Mouse (Mus musculus): ENCODE measurements around the gene Ctcf. TPM values are rescaled to one million over a fixed set of nuclear protein-coding genes. Genes with fewer than 3 reads are reported as not detected.
"Not testable (repeated sequence)": the region's sequence is repeated elsewhere in the genome, so short reads cannot be mapped to it uniquely, and the experiment has no call there.

Ctcf gene
- polyA plus RNA-seq, 1 experiment, result 24.5 TPM

DNA sequence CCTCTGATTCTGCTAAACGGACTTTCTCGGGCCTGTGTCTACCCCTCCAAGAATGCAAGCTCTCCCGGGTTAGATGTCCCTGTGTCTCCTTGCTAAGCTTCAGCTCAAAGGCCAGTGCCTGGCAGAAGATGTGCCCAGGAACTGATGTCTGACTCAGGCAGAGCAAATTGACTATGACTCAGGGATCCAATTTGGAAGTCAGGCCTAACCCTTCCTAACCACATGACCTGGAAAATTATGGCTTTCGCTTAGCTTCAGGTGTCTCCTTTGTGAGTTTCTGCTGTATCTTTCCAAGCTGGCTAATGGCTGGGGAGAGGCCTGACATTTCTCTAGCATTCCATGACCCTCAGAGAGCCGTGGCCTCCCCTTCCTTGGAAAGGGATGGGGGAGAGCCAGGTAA, 35.1 kb upstream of the Ctcf start:
- WGBS, result 91% methylated on average over 5 of the region's 5 CpGs

DNA sequence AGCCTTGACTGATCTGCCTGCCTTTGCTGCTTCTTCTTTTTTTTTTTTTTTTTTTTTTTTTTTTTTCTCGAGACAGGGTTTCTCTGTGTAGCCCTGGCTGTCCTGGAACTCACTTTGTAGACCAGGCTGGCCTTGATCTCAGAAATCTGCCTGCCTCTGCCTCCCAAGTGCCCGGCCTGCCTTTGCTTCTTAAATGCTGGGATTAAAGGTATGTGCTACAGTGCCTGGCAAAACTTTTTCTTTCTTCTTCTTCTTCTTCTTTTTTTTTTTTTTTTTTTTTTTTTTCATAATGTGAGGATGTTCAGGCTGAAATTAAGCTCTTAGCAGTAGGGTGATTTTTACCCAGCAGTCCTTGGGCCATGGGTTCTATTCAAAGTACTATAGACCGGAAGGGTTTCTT, 33.8 kb upstream of the Ctcf start:
- WGBS, result 62% methylated on average over 3 of the region's 3 CpGs
- DNase-seq (ENCODE audit: low read depth in 1 of 2, low spot score in 2 of 2); H3K27ac ChIP-seq (ENCODE audit: insufficient read depth, low read length); H3K27me3 ChIP-seq (ENCODE audit: control insufficient read depth, insufficient read depth, low read length); H3K36me3 ChIP-seq (ENCODE audit: control insufficient read depth, insufficient read depth, low read length); H3K4me3 ChIP-seq (ENCODE audit: extremely low read depth, insufficient read depth, insufficient read length): not testable (repeated sequence)
- H3K4me1 ChIP-seq (ENCODE audit: control insufficient read depth, insufficient read depth, insufficient read length), result peaks cover 13% of the 10 kb centered on the region

More for the DNA sequence above, 35.1 kb upstream of the Ctcf start:
- DNase-seq (ENCODE audit: low read depth in 1 of 2, low spot score in 2 of 2), result no peak
- peaks cover 3% of the 10 kb centered on the region; the same call in 1 of the 2 replicates for H3K4me1 ChIP-seq (ENCODE audit: control insufficient read depth, insufficient read depth, insufficient read length)
- no peak overlapping the region for H3K4me3 ChIP-seq (ENCODE audit: extremely low read depth, insufficient read depth, insufficient read length)
- no peaks in the 10 kb centered on the region for H3K27me3 ChIP-seq (ENCODE audit: control insufficient read depth, insufficient read depth, low read length)
- no peaks in the 10 kb centered on the region for H3K36me3 ChIP-seq (ENCODE audit: control insufficient read depth, insufficient read depth, low read length)
- no peak overlapping the region for H3K27ac ChIP-seq (ENCODE audit: insufficient read depth, low read length)
- TF ChIP-seq CTCF (IDR thresholded peaks at IDR 0.05; ENCODE audit: extremely low read depth, insufficient read depth, insufficient read length, insufficient replicate concordance), result no peak
- no peak for TF ChIP-seq POLR2A (IDR thresholded peaks at IDR 0.05; ENCODE audit: low read depth, low read length)

DNA sequence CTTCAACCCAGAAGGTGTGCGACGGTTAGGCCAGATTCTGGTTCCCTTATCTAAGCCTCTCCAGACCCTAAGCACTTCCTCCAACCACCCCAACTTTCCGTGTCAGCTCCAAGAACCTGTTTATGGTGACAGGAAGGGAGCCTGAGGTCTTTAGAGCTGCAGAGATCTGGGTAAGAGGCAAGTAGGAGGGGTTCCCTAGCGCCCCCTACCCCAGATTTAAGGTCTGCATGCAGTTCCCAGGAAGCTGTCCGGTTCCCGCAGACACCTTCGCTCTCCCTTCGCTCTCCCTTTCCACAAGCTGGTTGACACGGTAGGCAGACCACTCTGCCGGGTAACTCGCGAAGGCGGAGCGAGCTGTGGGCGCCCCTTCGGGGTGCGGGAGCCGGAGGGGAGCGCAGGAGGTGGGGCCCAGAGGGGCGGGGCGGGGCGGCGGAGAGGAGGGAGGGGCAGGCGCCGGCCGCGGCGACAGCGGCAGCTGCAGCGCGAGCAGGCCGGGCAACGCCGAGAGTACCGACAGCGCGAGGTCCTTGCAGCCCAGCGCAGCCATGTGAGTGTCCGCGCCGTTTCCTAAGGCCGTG, 31.5 kb upstream of the Ctcf start, which contains the start of gene Ripor1:
Gene Ripor1 (plus strand): TSS at position 452 of the 578 bp plus-strand sequence.
- Histone ChIP-seq H3K4me3 (ENCODE audit: extremely low read depth, insufficient read depth, insufficient read length) (peak within 1 kb of the TSS; percentile 76), H3K27ac (ENCODE audit: insufficient read depth, low read length) (peak within 1 kb of the TSS; percentile 82), H3K4me1 (ENCODE audit: control insufficient read depth, insufficient read depth, insufficient read length) (peaks cover 26% of the 10 kb centered on the region), H3K36me3 (ENCODE audit: control insufficient read depth, insufficient read depth, low read length) (no peaks in the 10 kb centered on the region), H3K27me3 (ENCODE audit: control insufficient read depth, insufficient read depth, low read length) (no peaks in the 10 kb centered on the region)
- TF ChIP-seq CTCF (IDR thresholded peaks at IDR 0.05; ENCODE audit: extremely low read depth, insufficient read depth, insufficient read length, insufficient replicate concordance), result no peak; the same call in 1 of the 2 replicates
- TF ChIP-seq POLR2A (IDR thresholded peaks at IDR 0.05; ENCODE audit: low read depth, low read length), result peak; percentile 48; the same call in 1 of the 2 replicates
- 2% methylated on average over 33 of the region's 42 CpGs for WGBS
- peak; percentile 54 to 74 for DNase-seq (ENCODE audit: low read depth in 1 of 2, low spot score in 2 of 2)

DNA sequence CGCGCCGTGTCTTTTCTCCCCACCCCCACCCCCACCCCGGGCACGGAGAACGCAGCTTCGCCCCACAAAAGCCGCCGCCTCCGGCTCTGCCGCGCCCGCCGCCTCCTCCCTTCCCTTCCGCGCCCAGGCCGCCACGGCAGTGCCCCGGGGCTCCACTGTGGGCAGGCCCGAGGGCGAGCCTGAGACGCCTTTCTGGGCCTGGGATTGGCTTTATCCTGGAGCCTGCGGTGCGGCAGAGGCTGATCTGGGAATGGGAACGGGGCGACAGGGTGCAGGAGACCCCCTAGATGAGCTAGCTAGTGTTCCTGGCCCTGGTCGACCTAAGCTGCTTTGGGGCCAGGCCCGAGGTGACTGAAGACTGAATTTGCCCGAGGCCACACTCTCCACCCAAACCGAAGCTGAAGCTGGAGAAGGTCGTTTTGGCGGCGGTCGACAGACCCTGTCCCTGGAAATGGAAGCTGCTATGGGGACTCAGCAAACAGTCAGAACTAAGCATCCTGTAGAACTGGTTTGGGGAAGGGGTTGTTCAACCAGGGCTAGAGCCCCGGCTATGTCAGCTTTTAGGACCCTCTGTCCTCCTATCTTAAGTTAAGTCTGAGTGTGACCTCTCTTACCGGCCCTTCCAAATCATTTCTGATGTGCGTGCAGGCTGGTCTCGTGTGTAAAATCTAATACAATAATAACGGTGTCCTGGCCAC, 30.7 kb upstream of the Ctcf start:
- Histone ChIP-seq H3K27me3 (ENCODE audit: control insufficient read depth, insufficient read depth, low read length) (no peaks in the 10 kb centered on the region), H3K36me3 (ENCODE audit: control insufficient read depth, insufficient read depth, low read length) (no peaks in the 10 kb centered on the region), H3K4me3 (ENCODE audit: extremely low read depth, insufficient read depth, insufficient read length) (peak overlapping the region; percentile 76), H3K27ac (ENCODE audit: insufficient read depth, low read length) (peak overlapping the region; percentile 82), H3K4me1 (ENCODE audit: control insufficient read depth, insufficient read depth, insufficient read length) (peaks cover 26% of the 10 kb centered on the region)
- peak in 1 of 2 experiments; percentile 43 for DNase-seq (ENCODE audit: low read depth in 1 of 2, low spot score in 2 of 2)
- TF ChIP-seq CTCF (IDR thresholded peaks at IDR 0.05; ENCODE audit: extremely low read depth, insufficient read depth, insufficient read length, insufficient replicate concordance) (no peak), POLR2A (IDR thresholded peaks at IDR 0.05; ENCODE audit: low read depth, low read length) (no peak)
- under 1% methylated on average over 39 of the region's 39 CpGs for WGBS

DNA sequence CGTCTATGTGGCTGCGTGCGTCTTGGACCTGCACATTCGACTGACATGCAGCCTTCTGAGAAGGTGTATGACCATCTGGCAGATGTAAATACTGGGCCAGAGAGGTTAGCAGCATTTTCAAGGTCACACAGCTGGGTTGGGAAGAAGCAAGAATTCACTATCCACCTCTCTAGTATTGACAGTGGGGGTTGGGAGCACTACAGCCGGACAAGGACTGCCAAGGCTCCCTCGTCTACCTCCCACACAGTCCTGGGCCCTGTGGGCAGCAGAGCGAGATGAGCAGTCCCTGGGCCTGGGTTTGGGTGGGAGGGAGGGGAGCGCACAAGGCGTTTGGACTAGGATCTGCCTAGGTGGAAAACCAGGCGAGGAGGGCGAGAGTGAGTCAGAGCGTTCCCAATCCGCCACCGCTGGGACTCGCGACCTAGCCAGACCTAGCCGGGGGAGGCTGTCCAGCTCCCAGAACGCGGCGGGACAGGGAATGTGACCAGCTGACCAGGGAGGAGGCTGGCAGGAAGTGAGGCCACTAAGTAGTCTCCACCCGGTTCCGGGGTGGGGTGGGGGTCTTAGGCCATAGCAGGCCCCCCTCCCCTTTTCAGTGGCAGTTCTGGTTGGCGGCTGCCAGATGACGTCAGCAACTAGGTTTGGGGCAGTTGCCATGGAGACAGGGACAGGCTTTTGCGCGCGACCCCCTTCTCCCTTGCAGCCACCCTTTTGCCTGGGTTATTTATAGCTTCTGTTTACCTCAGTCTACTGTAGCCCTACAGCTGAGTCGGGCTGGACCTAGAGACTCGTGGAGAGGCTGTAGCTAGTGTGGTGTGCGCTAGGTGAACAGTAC, 30.0 kb upstream of the Ctcf start:
- Histone ChIP-seq H3K27me3 (ENCODE audit: control insufficient read depth, insufficient read depth, low read length) (no peaks in the 10 kb centered on the region), H3K36me3 (ENCODE audit: control insufficient read depth, insufficient read depth, low read length) (no peaks in the 10 kb centered on the region), H3K4me1 (ENCODE audit: control insufficient read depth, insufficient read depth, insufficient read length) (peaks cover 26% of the 10 kb centered on the region), H3K27ac (ENCODE audit: insufficient read depth, low read length) (peak overlapping the region; percentile 82), H3K4me3 (ENCODE audit: extremely low read depth, insufficient read depth, insufficient read length) (peak overlapping the region; percentile 76)
- peak; percentile 33 to 38 for DNase-seq (ENCODE audit: low read depth in 1 of 2, low spot score in 2 of 2)
- no peak for TF ChIP-seq CTCF (IDR thresholded peaks at IDR 0.05; ENCODE audit: extremely low read depth, insufficient read depth, insufficient read length, insufficient replicate concordance)
- TF ChIP-seq POLR2A (IDR thresholded peaks at IDR 0.05; ENCODE audit: low read depth, low read length), result 0 out of 2 replicates have a peak, but pooled peaks have one; percentile 6
- 2% methylated on average over 30 of the region's 30 CpGs for WGBS

DNA sequence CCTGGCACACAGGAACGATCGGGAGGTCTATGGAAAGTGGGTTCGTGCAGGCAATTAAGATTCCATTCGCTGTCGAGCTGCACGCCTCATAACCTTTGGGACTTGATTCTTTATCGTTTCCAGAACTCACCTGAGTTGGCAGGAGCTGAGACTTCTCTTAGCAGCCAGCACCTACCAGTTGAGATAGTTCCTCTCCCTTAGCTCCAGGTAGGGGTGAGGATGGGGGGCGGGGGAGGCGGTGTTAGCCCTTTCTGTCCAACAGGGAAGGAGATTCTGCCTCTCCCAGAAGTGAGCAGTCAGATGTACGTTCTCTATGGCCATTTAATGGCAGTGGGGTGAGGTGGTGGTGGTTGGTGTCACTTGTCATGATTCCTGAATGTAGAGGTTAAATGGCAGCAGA, 29.3 kb upstream of the Ctcf start:
- DNase-seq (ENCODE audit: low read depth in 1 of 2, low spot score in 2 of 2), result no peak
- TF ChIP-seq CTCF (IDR thresholded peaks at IDR 0.05; ENCODE audit: extremely low read depth, insufficient read depth, insufficient read length, insufficient replicate concordance) (no peak), POLR2A (IDR thresholded peaks at IDR 0.05; ENCODE audit: low read depth, low read length) (no peak)
- WGBS, result 9% methylated on average over 10 of the region's 10 CpGs
- Histone ChIP-seq H3K27ac (ENCODE audit: insufficient read depth, low read length) (peak overlapping the region; percentile 82), H3K4me3 (ENCODE audit: extremely low read depth, insufficient read depth, insufficient read length) (peak overlapping the region; percentile 76; the same call in 1 of the 2 replicates), H3K4me1 (ENCODE audit: control insufficient read depth, insufficient read depth, insufficient read length) (peaks cover 26% of the 10 kb centered on the region), H3K36me3 (ENCODE audit: control insufficient read depth, insufficient read depth, low read length) (no peaks in the 10 kb centered on the region), H3K27me3 (ENCODE audit: control insufficient read depth, insufficient read depth, low read length) (no peaks in the 10 kb centered on the region)
